ENCODE assay signal across 18 mouse cellular contexts in the genomic region with DNA sequence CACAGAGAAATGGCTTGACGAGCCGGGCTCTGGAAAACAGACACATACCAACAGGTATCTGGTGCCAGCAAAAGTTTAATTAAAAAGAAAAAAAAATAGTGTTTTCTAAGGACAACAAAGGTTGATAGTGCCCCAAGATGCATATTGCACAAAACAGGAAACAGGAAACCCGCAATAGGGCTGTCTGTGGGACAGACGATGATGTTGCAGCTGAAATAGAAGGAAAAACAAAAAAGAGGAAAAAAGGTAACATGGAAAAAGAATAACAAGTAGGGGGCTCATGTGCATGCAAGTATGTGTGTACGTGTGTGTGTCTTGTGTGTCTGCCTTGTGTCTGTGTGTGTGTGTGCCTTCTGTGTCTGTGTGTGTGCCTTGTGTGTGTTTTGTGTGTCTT.
DNase-seq lines count a peak whose midpoint lies in the region; ATAC-seq and TF ChIP-seq lines count a peak whose summit lies in the region.
"Had no signal": no experiment of that assay in that cellular context is flagged by ENCODE, and none has a peak within 500 bp of the region (broad histone marks: within the 10 kb centered on the region; RNA-seq: fewer than 3 reads in every experiment).

No protein-coding gene starts in this region.

- intact Hi-C loops in gastrocnemius, adult 2 months (cut with DNase I), result no loop called here

- no peaks in the 10 kb centered on the region for H3K9me3 ChIP-seq in liver, embryonic 11.5 days (ENCODE audit: control insufficient read depth, low read length)
- H3K9me3 ChIP-seq in liver, embryonic 12.5 days (replicated peaks), result no peaks in the 10 kb centered on the region
- peaks cover 5% of the 10 kb centered on the region; the same call in 1 of the 2 replicates for H3K9me3 ChIP-seq in megakaryocyte, embryonic 14.5 days
- H3K9me3 ChIP-seq: embryonic facial prominence, embryonic 10.5 days; forebrain, embryonic 12.5 days; heart, embryonic 15.5 days; limb, embryonic 15.5 days had no signal

- H3K4me2 ChIP-seq in liver, embryonic 11.5 days, result peak overlapping the region; percentile 6; the same call in 1 of the 2 replicates
- H3K4me2 ChIP-seq in liver, embryonic 12.5 days, result no peak overlapping the region; the same call in 1 of the 2 replicates
- H3K4me2 ChIP-seq: forebrain, embryonic 12.5 days; heart, embryonic 15.5 days; limb, embryonic 15.5 days had no signal

- DNase-seq in liver, embryonic 11.5 days (ENCODE audit: low spot score), result no peak
- DNase-seq in CD4-positive, CD25-positive, alpha-beta regulatory T cell, adult 2 months (ENCODE audit: low read depth, low spot score), result peak; percentile 59
- DNase-seq in right cerebral cortex, postnatal 36 days (ENCODE audit: low spot score in 2 of 2), result no peak
- DNase-seq in gastrocnemius, adult 2 months, result no peak
- DNase-seq: cerebellum, adult 18-20 months; gastrocnemius, postnatal 10 days; heart, adult 2 months; liver, postnatal 0 days; lung, postnatal 14 days had no signal

- 58% methylated on average over 5 of the region's 5 CpGs for WGBS in liver, embryonic 11.5 days
- 41% methylated on average over 5 of the region's 5 CpGs for WGBS in liver, embryonic 12.5 days (ENCODE audit: insufficient replicate concordance)

- no peak for TF ChIP-seq POLR2A in bone marrow macrophage, adult 2 months (IDR thresholded peaks at IDR 0.05; ENCODE audit: borderline replicate concordance, low read depth, low read length)

- ATAC-seq in liver, embryonic 11.5 days (replicated peaks; ENCODE audit: low FRiP score), result no peak
- ATAC-seq in liver, embryonic 12.5 days, result no peak
- ATAC-seq: hindbrain, embryonic 16.5 days; liver, postnatal 0 days had no signal

- no peak for TF ChIP-seq CTCF in bone marrow macrophage, adult 2 months (IDR thresholded peaks at IDR 0.05; ENCODE audit: low read depth, low read length)
- no peak for TF ChIP-seq CTCF in gastrocnemius, adult 2 months (IDR thresholded peaks at IDR 0.05)

- H3K4me3 ChIP-seq in liver, embryonic 11.5 days (ENCODE audit: low read depth, low read length), result no peak overlapping the region
- H3K4me3 ChIP-seq in liver, embryonic 12.5 days, result no peak overlapping the region
- no peak overlapping the region for H3K4me3 ChIP-seq in bone marrow macrophage, adult 2 months (ENCODE audit: insufficient read depth, low read length)
- H3K4me3 ChIP-seq in megakaryocyte, embryonic 14.5 days (replicated peaks), result peak overlapping the region; percentile 85
- H3K4me3 ChIP-seq in gastrocnemius, adult 2 months, result no peak overlapping the region
- H3K4me3 ChIP-seq: embryonic facial prominence, embryonic 10.5 days; forebrain, embryonic 12.5 days; heart, adult 2 months; heart, embryonic 15.5 days; limb, embryonic 15.5 days had no signal

- H3K9ac ChIP-seq in liver, embryonic 11.5 days (ENCODE audit: low read depth, low read length), result no peak overlapping the region
- no peak overlapping the region for H3K9ac ChIP-seq in liver, embryonic 12.5 days
- H3K9ac ChIP-seq: forebrain, embryonic 12.5 days; heart, embryonic 15.5 days; limb, embryonic 15.5 days; liver, postnatal 0 days had no signal

- H3K27me3 ChIP-seq in liver, embryonic 11.5 days (replicated peaks; ENCODE audit: control insufficient read depth, insufficient read depth, low read length), result no peaks in the 10 kb centered on the region
- no peaks in the 10 kb centered on the region for H3K27me3 ChIP-seq in liver, embryonic 12.5 days (replicated peaks)
- no peaks in the 10 kb centered on the region for H3K27me3 ChIP-seq in megakaryocyte, embryonic 14.5 days (replicated peaks)
- H3K27me3 ChIP-seq: forebrain, embryonic 12.5 days; heart, embryonic 15.5 days; limb, embryonic 15.5 days had no signal

- H3K27ac ChIP-seq in liver, embryonic 11.5 days (ENCODE audit: low read depth, low read length), result no peak overlapping the region
- H3K27ac ChIP-seq in liver, embryonic 12.5 days, result no peak overlapping the region
- peak overlapping the region; percentile 14; the same call in 1 of the 2 replicates for H3K27ac ChIP-seq in bone marrow macrophage, adult 2 months (ENCODE audit: insufficient read depth, low read depth, low read length)
- H3K27ac ChIP-seq in gastrocnemius, adult 2 months, result no peak overlapping the region
- H3K27ac ChIP-seq: embryonic facial prominence, embryonic 10.5 days; forebrain, embryonic 12.5 days; heart, adult 2 months; limb, embryonic 15.5 days had no signal

- no peaks in the 10 kb centered on the region; the same call in 1 of the 2 replicates for H3K4me1 ChIP-seq in liver, embryonic 11.5 days (replicated peaks; ENCODE audit: control insufficient read depth, insufficient read depth, low read length)
- peaks cover 12% of the 10 kb centered on the region for H3K4me1 ChIP-seq in liver, embryonic 12.5 days
- peaks cover 18% of the 10 kb centered on the region for H3K4me1 ChIP-seq in bone marrow macrophage, adult 2 months (ENCODE audit: control insufficient read depth, insufficient read depth, low read length)
- H3K4me1 ChIP-seq in megakaryocyte, embryonic 14.5 days, result peaks cover 39% of the 10 kb centered on the region
- H3K4me1 ChIP-seq: embryonic facial prominence, embryonic 10.5 days; forebrain, embryonic 12.5 days; limb, embryonic 15.5 days had no signal

- no peaks in the 10 kb centered on the region; the same call in 1 of the 2 replicates for H3K36me3 ChIP-seq in liver, embryonic 11.5 days (ENCODE audit: control insufficient read depth, insufficient read depth, low read length)
- no peaks in the 10 kb centered on the region for H3K36me3 ChIP-seq in liver, embryonic 12.5 days
- peaks cover 37% of the 10 kb centered on the region for H3K36me3 ChIP-seq in megakaryocyte, embryonic 14.5 days (replicated peaks; ENCODE audit: low read length)
- H3K36me3 ChIP-seq: G1E had no signal
